ENCODE assay signal across 8 mouse cellular contexts in the genomic region with DNA sequence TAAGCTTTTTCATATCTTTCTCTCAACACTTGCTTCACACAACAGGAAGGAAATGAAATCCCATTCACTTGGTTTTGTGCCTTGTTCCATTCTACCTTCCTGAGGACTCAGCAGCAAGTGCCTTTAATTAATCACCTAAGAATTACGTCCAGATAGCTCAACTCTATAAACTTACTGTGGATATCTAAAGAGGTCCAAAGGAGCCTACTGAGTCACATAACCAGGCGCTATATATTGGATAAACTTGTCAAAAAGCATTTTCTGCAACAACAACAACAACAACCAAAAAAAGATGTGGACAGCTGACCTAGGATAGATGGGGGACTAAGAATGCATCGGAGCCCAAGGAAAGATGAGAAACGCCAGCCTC. TPM values are rescaled to one million over a fixed set of nuclear protein-coding genes. Genes with fewer than 3 reads are reported as not detected.
DNase-seq lines count a peak whose midpoint lies in the region; ATAC-seq and TF ChIP-seq lines count a peak whose summit lies in the region.

No protein-coding gene starts in this region.

- no peak for TF ChIP-seq EP300 in stomach, postnatal 0 days (optimal IDR thresholded peaks at IDR 0.05)

- H3K4me2 ChIP-seq in liver, embryonic 12.5 days, result peak overlapping the region; percentile 97
- H3K4me2 ChIP-seq in stomach, postnatal 0 days (replicated peaks; ENCODE audit: low read depth), result peak overlapping the region; percentile 74

- peaks cover 10% of the 10 kb centered on the region for H3K4me1 ChIP-seq in thymus, adult 2 months (replicated peaks; ENCODE audit: control insufficient read depth, insufficient read depth, low read length)
- peaks cover 20% of the 10 kb centered on the region for H3K4me1 ChIP-seq in liver, embryonic 12.5 days
- 0 out of 2 replicates have a peak, but pooled peaks cover 4% of the 10 kb centered on the region for H3K4me1 ChIP-seq in stomach, postnatal 0 days (replicated peaks; ENCODE audit: control insufficient read depth, insufficient read depth)

- intact Hi-C loops in gastrocnemius, adult 2 months (cut with DNase I), result loop anchor here (5.0 kb wide), 2 partner anchors 69 to 109 kb away; no protein-coding TSS in a partner anchor
- intact Hi-C loops in gastrocnemius, postnatal 14 days (cut with DNase I; ENCODE audit: low total_unique reads), result no loop called here

- H3K36me3 ChIP-seq in thymus, adult 2 months (ENCODE audit: control insufficient read depth, insufficient read depth, low read length), result no peaks in the 10 kb centered on the region
- no peaks in the 10 kb centered on the region for H3K36me3 ChIP-seq in liver, embryonic 12.5 days
- H3K36me3 ChIP-seq in stomach, postnatal 0 days (ENCODE audit: control insufficient read depth, insufficient read depth, low read length), result no peaks in the 10 kb centered on the region

- no peak for TF ChIP-seq CTCF in gastrocnemius, adult 2 months (IDR thresholded peaks at IDR 0.05)
- no peak for TF ChIP-seq CTCF in thymus, adult 2 months (IDR thresholded peaks at IDR 0.05; ENCODE audit: borderline replicate concordance, control insufficient read depth, extremely low read depth, insufficient read depth, low read length, poor library complexity)
- no peak for TF ChIP-seq CTCF in stomach, postnatal 0 days (IDR thresholded peaks at IDR 0.05; ENCODE audit: low read depth)

- WGBS in thymus, adult 2 months, result 4% methylated on average over 4 of the region's 4 CpGs
- 1% methylated on average over 4 of the region's 4 CpGs for WGBS in liver, embryonic 12.5 days (ENCODE audit: insufficient replicate concordance)
- WGBS in stomach, postnatal 0 days, result 0% methylated on average over 4 of the region's 4 CpGs

- H3K4me3 ChIP-seq in gastrocnemius, adult 2 months, result peak overlapping the region; percentile 90
- H3K4me3 ChIP-seq in thymus, adult 2 months (ENCODE audit: control insufficient read depth, insufficient read depth, low read length), result peak overlapping the region; percentile 74
- peak overlapping the region; percentile 82 for H3K4me3 ChIP-seq in liver, embryonic 12.5 days
- H3K4me3 ChIP-seq in stomach, postnatal 0 days (ENCODE audit: low read depth, low read length), result peak overlapping the region; percentile 89

- no peak for DNase-seq in gastrocnemius, adult 2 months
- DNase-seq in gastrocnemius, postnatal 14 days, result no peak
- no peak for DNase-seq in thymus, adult 2 months
- DNase-seq in thymus, postnatal 4 days, result no peak
- DNase-seq in stomach, postnatal 0 days (ENCODE audit: low spot score), result no peak
- no peak for DNase-seq in right cerebral cortex, adult 18-20 months
- DNase-seq in right cerebral cortex, postnatal 25 days, result no peak

- peaks cover 11% of the 10 kb centered on the region for H3K27me3 ChIP-seq in thymus, adult 2 months (ENCODE audit: control insufficient read depth, insufficient read depth, low read length)
- peaks cover 9% of the 10 kb centered on the region; the same call in 1 of the 2 replicates for H3K27me3 ChIP-seq in liver, embryonic 12.5 days (replicated peaks)
- H3K27me3 ChIP-seq in stomach, postnatal 0 days (ENCODE audit: control insufficient read depth, insufficient read depth, low read length), result no peaks in the 10 kb centered on the region

- peak overlapping the region; percentile 91 for H3K27ac ChIP-seq in gastrocnemius, adult 2 months
- H3K27ac ChIP-seq in thymus, adult 2 months (ENCODE audit: control insufficient read depth, insufficient read depth, low read length), result no peak overlapping the region
- no peak overlapping the region for H3K27ac ChIP-seq in liver, embryonic 12.5 days
- H3K27ac ChIP-seq in stomach, postnatal 0 days (replicated peaks), result peak overlapping the region; percentile 91; the same call in 1 of the 2 replicates

- peak overlapping the region; percentile 86 for H3K9ac ChIP-seq in liver, embryonic 12.5 days
- peak overlapping the region; percentile 76 for H3K9ac ChIP-seq in stomach, postnatal 0 days (ENCODE audit: low read length)

- H3K9me3 ChIP-seq in liver, embryonic 12.5 days (replicated peaks), result no peaks in the 10 kb centered on the region
- H3K9me3 ChIP-seq in stomach, postnatal 0 days (ENCODE audit: control insufficient read depth, low read length), result no peaks in the 10 kb centered on the region

- no peak for ATAC-seq in liver, embryonic 12.5 days
- ATAC-seq in stomach, postnatal 0 days (ENCODE audit: low FRiP score, low TSS enrichment), result no peak

- no peak for TF ChIP-seq POLR2A in thymus, adult 2 months (IDR thresholded peaks at IDR 0.05; ENCODE audit: control insufficient read depth, extremely low read depth, insufficient read depth, low read length, poor library complexity)

RNA-seq across cellular contexts. Expression of gene Rasal2, which starts 1.1 kb away (rescaled TPM):
- 1 to 10 TPM; 6.4 to 7.4 TPM for total RNA-seq in gastrocnemius, adult 2 months (2021)
- 10 to 100 TPM; 13.5 to 14.3 TPM for total RNA-seq in gastrocnemius, postnatal 14 days (2021)
- polyA plus RNA-seq in thymus, adult 2 months (2012; rRNA removed), result 1.3 TPM in 2 replicates
- polyA plus RNA-seq in liver, embryonic 12.5 days (2016; fragmentation: Nextera tagmentation; extraction: Ambion mirVana), result 3.4 and 3.8 TPM in 2 replicates
- 8.6 and 9.0 TPM in 2 replicates for polyA plus RNA-seq in stomach, postnatal 0 days (2015; fragmentation: Nextera tagmentation; extraction: Ambion mirVana)

RNA-seq across cellular contexts. Expression of gene Cryzl2, which starts 47.1 kb away (rescaled TPM):
- total RNA-seq in gastrocnemius, adult 2 months (2021), result under 1 TPM; 0.33 to 0.45 TPM
- total RNA-seq in gastrocnemius, postnatal 14 days (2021), result 1 to 10 TPM; 2.7 to 3.1 TPM
- polyA plus RNA-seq in thymus, adult 2 months (2012; rRNA removed), result 6.6 and 8.4 TPM in 2 replicates
- 6.8 and 7.0 TPM in 2 replicates for polyA plus RNA-seq in liver, embryonic 12.5 days (2016; fragmentation: Nextera tagmentation; extraction: Ambion mirVana)
- polyA plus RNA-seq in stomach, postnatal 0 days (2015; fragmentation: Nextera tagmentation; extraction: Ambion mirVana), result 14.8 and 16.4 TPM in 2 replicates

Comparison
In these comparisons a context has a peak if more than half of its experiments do, and no peak if none do; other contexts are left out.
1. H3K27ac ChIP-seq: peak in gastrocnemius, adult 2 months (single experiment) and stomach, postnatal 0 days (single experiment); none in thymus, adult 2 months (single experiment) and liver, embryonic 12.5 days (single experiment).
2. Peak in every context shown above with its lines, with median percentiles within 50 percentile points of each other: H3K4me3 ChIP-seq.